In genomic region chr11:38886466-38886865, GRCm38 (mm10) we compare ENCODE assay signal across 28 mouse cellular contexts.
"Had no signal": no experiment of that assay in that cellular context is flagged by ENCODE, and none has a peak within 500 bp of the region (broad histone marks: within the 10 kb centered on the region; RNA-seq: fewer than 3 reads in every experiment).

No protein-coding gene starts in this region.

- H3K4me2 ChIP-seq: heart, embryonic 12.5 days; hindbrain, embryonic 12.5 days; hindbrain, embryonic 14.5 days; intestine, embryonic 15.5 days; limb, embryonic 12.5 days; liver, embryonic 11.5 days; liver, embryonic 13.5 days; liver, embryonic 15.5 days had no signal

- H3K27ac ChIP-seq: heart, embryonic 10.5 days; hindbrain, embryonic 10.5 days; hindbrain, embryonic 12.5 days; hindbrain, embryonic 14.5 days; intestine, embryonic 15.5 days; layer of hippocampus, adult 2 months; left cerebral cortex, adult 2 months; limb, embryonic 10.5 days; limb, embryonic 12.5 days; liver, embryonic 13.5 days; liver, embryonic 15.5 days had no signal

- H3K27me3 ChIP-seq: heart, embryonic 12.5 days; hindbrain, embryonic 12.5 days; intestine, embryonic 15.5 days; limb, embryonic 12.5 days; liver, embryonic 13.5 days; liver, embryonic 15.5 days had no signal

- ATAC-seq: hindbrain, embryonic 16.5 days; inflammation-experienced regulatory T-cells, adult 6 months; intestine, embryonic 15.5 days; intestine, postnatal 0 days; liver, postnatal 0 days had no signal

- DNase-seq: gastrocnemius, postnatal 10 days; gastrocnemius, postnatal 25 days; heart, adult 18-20 months; heart, postnatal 10 days; heart, postnatal 4 days; kidney, adult 18-20 months; kidney, adult 8-10 months; kidney, postnatal 10 days; kidney, postnatal 25 days; kidney, postnatal 4 days; liver; liver, embryonic 13.5 days; liver, postnatal 0 days had no signal

- H3K4me1 ChIP-seq: heart, embryonic 10.5 days; heart, embryonic 12.5 days; hindbrain, embryonic 10.5 days; hindbrain, embryonic 12.5 days; intestine, embryonic 15.5 days; limb, embryonic 10.5 days; limb, embryonic 12.5 days; liver, embryonic 13.5 days; liver, embryonic 15.5 days had no signal

- H3K9ac ChIP-seq: heart, embryonic 12.5 days; hindbrain, embryonic 12.5 days; hindbrain, embryonic 14.5 days; intestine, embryonic 15.5 days; limb, embryonic 12.5 days; liver, embryonic 13.5 days; liver, embryonic 15.5 days; liver, postnatal 0 days had no signal

- H3K36me3 ChIP-seq: heart, embryonic 10.5 days; heart, embryonic 12.5 days; hindbrain, embryonic 10.5 days; hindbrain, embryonic 12.5 days; intestine, embryonic 15.5 days; limb, embryonic 10.5 days; limb, embryonic 12.5 days; liver, embryonic 13.5 days; liver, embryonic 15.5 days had no signal

- H3K9me3 ChIP-seq: heart, embryonic 10.5 days; heart, embryonic 12.5 days; hindbrain, embryonic 10.5 days; hindbrain, embryonic 12.5 days; intestine, embryonic 15.5 days; limb, embryonic 10.5 days; limb, embryonic 12.5 days; liver, embryonic 13.5 days; liver, embryonic 15.5 days had no signal

- H3K4me3 ChIP-seq: heart, embryonic 10.5 days; heart, embryonic 12.5 days; hindbrain, embryonic 10.5 days; hindbrain, embryonic 12.5 days; intestine, embryonic 15.5 days; layer of hippocampus, adult 2 months; left cerebral cortex, adult 2 months; limb, embryonic 10.5 days; limb, embryonic 12.5 days; liver, embryonic 13.5 days; liver, embryonic 15.5 days had no signal
